Mouse (Mus musculus) duodenum, adult 2 months (tissue): ENCODE measurements around the gene Tm4sf20. TPM values are rescaled to one million over a fixed set of nuclear protein-coding genes. Genes with fewer than 3 reads are reported as not detected.

Experiments
- polyA plus RNA-seq: library from polyadenylated mRNA; depleted of rRNA; stranded (reverse); fragments of >200 nt; gene quantifications from 2 replicates; pipeline ENCODE4 v1.2.3, GENCODE M21; 2012; ENCODE audit warnings: low replicate concordance; rRNA removed

Gene Tm4sf20
- polyA plus RNA-seq, result 39.2 and 73.1 TPM in 2 replicates

GRCm38 (mm10) chr1:82768269-82768668 lies at the start of gene Tm4sf20:
Tm4sf20 (minus strand) TSS chr1:82768461.

GRCm38 (mm10) chr1:82771022-82771586 lies 2.8 kb upstream of the Tm4sf20 start, which contains the start of gene Gm47791:
Gm47791 (minus strand) TSS chr1:82771243.

GRCm38 (mm10) chr1:82724339-82725025 lies 43.8 kb downstream of the Tm4sf20 start, which contains the start of gene Mff:
Mff (plus strand) TSS chr1:82724890.

Other genes with a start within 250 kb of the Tm4sf20 start
- 0.06 and 0.13 TPM in 2 replicates for gene Col4a4, start 181.6 kb downstream of the Tm4sf20 start, polyA plus RNA-seq
- 0.02 and 0.07 TPM in 2 replicates for gene Col4a3, start 181.5 kb downstream of the Tm4sf20 start, polyA plus RNA-seq
- gene Mff, start 43.6 kb downstream of the Tm4sf20 start, polyA plus RNA-seq, result 37.0 and 112 TPM in 2 replicates
- not detected in 2 replicates for gene Gm47791, start 2.8 kb upstream of the Tm4sf20 start, polyA plus RNA-seq
- gene Agfg1, start 71.0 kb upstream of the Tm4sf20 start, polyA plus RNA-seq, result 29.5 and 31.7 TPM in 2 replicates
- gene A030005L19Rik, start 144.9 kb upstream of the Tm4sf20 start, polyA plus RNA-seq, result 0.91 and 1.2 TPM in 2 replicates
- not detected in 2 replicates for gene A030014E15Rik, start 156.5 kb upstream of the Tm4sf20 start, polyA plus RNA-seq
- gene Gm6217, start 162.9 kb upstream of the Tm4sf20 start, polyA plus RNA-seq, result not detected in 2 replicates
- gene A030003K21Rik, start 174.9 kb upstream of the Tm4sf20 start, polyA plus RNA-seq, result not detected in 2 replicates
- not detected in 2 replicates for gene Gm7544, start 187.6 kb upstream of the Tm4sf20 start, polyA plus RNA-seq
- not detected in 2 replicates for gene Gm47955, start 191.8 kb upstream of the Tm4sf20 start, polyA plus RNA-seq
- not detected in 2 replicates for gene Gm47959, start 232.1 kb upstream of the Tm4sf20 start, polyA plus RNA-seq